Mouse (Mus musculus): ENCODE results near the gene Slc44a5.

Gene Slc44a5

DNA sequence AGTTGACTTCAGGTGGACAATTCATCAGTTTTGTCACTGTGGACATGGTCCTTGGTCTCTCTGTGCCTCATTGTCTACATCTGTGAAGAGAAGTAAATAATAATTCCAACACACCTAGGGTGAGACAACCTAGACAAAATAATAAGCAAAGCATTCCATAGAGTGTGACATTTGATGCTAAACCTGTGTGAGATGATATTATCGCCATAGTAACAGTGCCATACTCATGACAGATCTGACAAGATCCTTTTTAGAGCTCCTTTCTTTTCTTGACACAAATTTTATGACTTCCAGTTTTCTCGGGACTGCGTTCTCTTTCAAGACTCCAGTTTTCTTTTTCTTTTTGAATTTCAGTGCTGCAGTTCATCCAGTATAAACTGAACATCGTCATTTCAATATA is 192.6 kb downstream of the Slc44a5 start:
- ATAC-seq (ENCODE audit: low TSS enrichment): no peak

DNA sequence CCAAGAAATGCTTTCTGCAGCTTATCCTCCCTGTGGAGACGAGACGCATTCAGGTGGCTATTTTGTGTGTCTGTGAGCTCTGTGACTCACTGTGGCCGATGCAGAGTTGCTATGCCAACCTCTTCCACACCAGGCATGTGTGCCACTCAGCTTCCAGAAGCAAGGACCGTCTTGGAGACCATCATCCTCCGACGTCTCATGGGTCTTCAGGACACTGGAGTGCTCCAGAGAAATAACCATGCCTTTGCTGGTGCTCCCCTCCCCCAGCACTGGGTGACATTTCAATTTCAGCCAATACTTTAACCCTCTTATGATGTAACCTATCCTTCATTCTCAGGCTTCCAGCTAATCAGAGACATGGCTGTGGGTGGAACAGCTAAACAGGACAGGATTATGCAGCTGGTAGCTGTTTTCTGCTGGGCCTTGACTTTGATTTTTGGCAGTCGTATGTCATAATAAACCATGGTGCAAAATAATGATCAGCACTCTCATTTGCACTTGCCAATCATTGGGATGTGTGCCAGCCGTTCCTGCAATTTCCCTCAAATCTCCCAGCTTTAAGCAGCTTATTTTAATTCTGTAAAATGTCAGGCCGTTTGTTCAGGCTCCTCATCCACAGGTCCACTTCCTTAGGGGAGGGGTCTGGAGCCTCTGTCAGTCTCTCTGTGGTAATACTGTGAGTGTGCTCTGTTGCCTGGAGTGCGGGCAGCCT is 198.8 kb downstream of the Slc44a5 start:
- ATAC-seq (ENCODE audit: low TSS enrichment): peak; percentile 93

- no peak for ATAC-seq (ENCODE audit: low TSS enrichment)
Observed at GRCm38 (mm10) chr3:154172593-154172965, 199.3 kb downstream of the Slc44a5 start.

GRCm38 (mm10) chr3:154173556-154173955 is 200.3 kb downstream of the Slc44a5 start:
- ATAC-seq (ENCODE audit: low TSS enrichment): no peak

GRCm38 (mm10) chr3:154174031-154174430 is 200.8 kb downstream of the Slc44a5 start:
- no peak for ATAC-seq (ENCODE audit: low TSS enrichment)

- no peak for ATAC-seq (ENCODE audit: low TSS enrichment)
Observed at GRCm38 (mm10) chr3:154174766-154175165, 201.5 kb downstream of the Slc44a5 start.

DNA sequence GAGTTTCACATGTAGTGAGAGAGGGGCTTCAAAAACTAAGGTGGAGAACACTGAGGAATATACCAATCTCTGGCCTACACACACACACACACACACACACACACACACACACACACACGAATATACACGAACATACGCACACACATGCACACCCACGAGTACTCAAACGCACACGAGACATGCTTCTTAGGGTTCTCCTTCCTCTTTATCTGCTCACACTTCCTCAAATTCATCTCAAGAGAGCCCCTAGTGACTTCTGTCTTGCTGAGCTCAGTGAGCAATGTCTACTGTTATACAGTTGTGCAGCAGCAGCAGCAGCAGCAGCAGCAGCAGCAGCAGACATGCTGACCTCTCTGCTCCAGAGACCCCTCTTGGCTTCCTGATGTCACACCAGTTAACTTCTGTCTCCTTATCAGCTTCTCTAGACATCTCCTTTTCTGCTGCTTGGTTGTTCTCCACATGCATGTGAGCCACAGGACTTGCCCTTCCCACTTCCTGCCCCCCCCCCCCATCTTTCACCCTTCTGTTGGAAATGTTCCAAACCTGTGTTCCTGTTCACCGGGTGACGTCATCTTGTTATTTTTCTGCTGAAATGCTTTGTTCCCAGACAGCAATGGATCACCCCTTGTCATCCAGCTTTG is 204.5 kb downstream of the Slc44a5 start:
- ATAC-seq (ENCODE audit: low TSS enrichment): no peak

GRCm38 (mm10) chr3:154179423-154179920 is 206.2 kb downstream of the Slc44a5 start:
- ATAC-seq (ENCODE audit: low TSS enrichment): no peak

DNA sequence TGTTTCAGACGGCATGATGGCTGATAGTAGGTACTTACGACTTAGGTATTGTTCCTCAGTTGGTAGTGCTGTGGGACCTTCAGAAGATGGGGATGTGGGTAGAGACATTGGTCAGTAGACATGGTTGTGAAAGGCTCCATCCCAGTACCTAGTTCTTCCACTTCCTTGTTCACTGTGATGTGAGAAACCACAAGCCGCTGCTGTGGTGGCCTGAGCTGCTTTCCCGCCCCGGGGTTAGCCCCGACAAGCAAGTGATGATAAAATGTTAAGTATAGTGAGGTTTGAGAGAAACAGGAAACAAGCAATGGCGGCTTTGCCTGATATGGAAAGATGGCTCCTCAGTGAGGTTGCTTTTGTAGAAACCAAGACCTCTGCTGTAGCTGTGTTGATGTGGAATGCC is 209.8 kb downstream of the Slc44a5 start:
- ATAC-seq (ENCODE audit: low TSS enrichment): no peak

- ATAC-seq (ENCODE audit: low TSS enrichment): peak; percentile 47
Observed at GRCm38 (mm10) chr3:154183957-154184356, 210.7 kb downstream of the Slc44a5 start.

GRCm38 (mm10) chr3:154188668-154189067 is 215.4 kb downstream of the Slc44a5 start:
- peak; percentile 36; the same call in 1 of the 2 replicates for ATAC-seq (ENCODE audit: low TSS enrichment)

- ATAC-seq (ENCODE audit: low TSS enrichment): no peak
Observed at GRCm38 (mm10) chr3:154192328-154193030, 219.2 kb downstream of the Slc44a5 start.

DNA sequence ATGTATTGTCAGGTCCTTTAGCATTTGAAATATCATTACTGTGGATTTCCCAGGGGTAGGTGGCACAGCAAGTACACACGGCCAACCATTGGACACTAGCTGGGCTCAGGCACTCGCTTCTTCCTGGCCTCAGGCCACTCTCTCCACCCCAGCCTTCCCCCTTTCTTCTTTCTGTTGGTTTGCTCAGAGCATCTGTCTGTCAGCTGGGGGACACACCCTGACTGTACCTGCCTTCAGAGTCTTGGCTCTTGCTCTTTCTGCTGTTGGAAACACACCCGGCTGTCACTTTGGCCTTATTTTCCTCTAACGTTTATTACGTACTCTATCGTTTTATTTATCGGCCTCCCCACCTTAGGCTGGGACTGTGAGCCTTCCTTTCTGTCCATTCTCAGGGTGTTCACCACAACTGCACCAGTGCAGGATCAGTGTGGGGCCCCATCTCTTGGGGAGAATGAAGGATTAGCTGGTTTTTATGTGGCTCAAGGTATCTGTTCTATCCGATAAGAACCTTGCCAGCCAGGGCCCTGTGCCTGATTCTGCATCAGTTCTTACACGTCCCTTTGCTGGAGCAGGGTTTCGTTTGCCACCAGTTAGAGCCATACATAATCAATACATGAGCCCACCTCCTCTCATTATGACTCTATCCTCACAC is 220.1 kb downstream of the Slc44a5 start:
- ATAC-seq (ENCODE audit: low TSS enrichment): no peak

DNA sequence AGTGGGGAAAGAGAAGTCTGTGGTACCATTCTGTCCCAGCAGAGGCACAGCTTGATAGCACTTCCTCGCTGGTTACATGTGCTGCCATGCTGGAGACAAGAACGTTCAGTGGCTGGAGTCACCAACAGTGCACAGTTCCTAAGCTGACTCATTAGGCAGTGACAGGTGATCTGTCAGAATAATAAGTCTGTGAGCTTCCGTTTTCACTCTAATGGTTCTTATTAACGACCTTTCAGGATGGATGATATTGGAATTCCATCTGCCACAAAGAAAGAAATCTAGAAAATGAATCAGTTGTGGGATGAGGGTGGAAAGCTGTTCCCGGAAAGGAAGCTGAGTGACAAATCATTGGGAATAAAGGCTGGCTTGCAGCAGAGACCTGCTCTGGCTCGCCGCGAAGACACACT is 227.2 kb downstream of the Slc44a5 start:
- ATAC-seq (ENCODE audit: low TSS enrichment): no peak

DNA sequence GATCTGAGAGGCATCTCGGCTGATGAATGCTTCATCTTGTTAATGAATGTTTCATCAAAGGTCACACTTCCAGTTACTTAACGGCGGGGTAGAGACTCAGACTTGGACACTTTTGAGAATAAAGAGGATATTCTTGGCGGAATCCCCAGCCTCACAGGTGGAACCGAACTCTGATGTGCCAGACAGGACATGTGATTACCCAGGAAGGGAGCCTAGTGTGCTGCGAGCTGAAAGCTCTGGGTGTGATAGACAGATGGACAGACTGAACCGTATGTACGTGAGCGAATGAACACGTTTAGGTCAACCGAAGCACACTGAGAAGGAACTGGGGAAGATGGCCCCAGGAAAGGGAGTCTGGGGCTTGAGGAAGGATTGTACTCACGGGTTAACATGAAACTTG is 228.6 kb downstream of the Slc44a5 start:
- no peak for ATAC-seq (ENCODE audit: low TSS enrichment)

DNA sequence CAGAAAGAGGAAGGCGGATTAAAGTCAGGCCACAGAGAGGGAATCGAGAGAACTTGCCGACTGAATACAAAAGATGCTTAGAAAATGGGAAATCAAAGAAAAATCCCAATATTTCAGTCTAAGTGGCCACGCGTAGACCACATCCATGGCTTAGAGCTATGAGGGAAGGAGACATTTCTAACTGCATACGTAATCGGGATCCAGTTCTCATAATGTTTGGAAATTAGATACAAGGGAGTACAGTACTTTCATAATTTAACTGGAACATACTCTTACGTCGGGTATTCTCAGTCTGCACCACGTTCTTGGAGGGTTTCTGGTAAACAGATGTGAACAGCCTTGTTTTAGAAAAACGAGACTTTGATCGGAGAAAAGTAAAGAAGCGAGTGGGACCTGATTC is 229.1 kb downstream of the Slc44a5 start:
- no peak for ATAC-seq (ENCODE audit: low TSS enrichment)

GRCm38 (mm10) chr3:154208479-154208878 is 235.2 kb downstream of the Slc44a5 start:
- ATAC-seq (ENCODE audit: low TSS enrichment): no peak

DNA sequence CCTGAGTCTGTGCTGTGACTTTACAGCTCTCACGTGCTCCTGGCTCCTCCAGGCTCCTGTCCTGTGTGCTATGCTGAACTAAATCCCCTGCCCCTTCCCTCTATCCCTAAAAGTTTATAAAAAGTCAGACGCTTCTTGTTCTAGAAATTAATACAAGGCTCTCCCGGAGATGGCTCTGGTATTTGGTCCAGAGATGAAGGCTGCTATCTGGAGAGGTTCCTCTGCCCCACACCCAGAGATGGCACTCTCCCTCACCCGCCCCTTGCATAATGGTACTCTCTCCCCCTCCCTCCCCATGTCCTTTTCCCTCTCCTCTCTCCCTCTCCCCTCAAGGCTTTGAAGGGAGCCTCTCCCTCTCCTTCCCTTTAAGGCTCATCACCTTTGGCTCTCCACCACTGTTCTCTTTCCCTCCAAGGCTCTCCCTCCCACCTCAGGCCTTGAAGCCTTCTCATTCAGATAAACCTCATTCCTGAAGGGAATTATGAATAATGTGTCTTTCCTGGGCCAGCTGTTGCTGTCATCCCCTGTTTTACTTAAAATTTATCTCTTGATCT is 236.0 kb downstream of the Slc44a5 start:
- no peak for ATAC-seq (ENCODE audit: low TSS enrichment)

- ATAC-seq (ENCODE audit: low TSS enrichment): no peak
Observed at GRCm38 (mm10) chr3:154209776-154210430, 236.7 kb downstream of the Slc44a5 start.

- ATAC-seq (ENCODE audit: low TSS enrichment): no peak
Observed at GRCm38 (mm10) chr3:154210431-154211055, 237.3 kb downstream of the Slc44a5 start.

DNA sequence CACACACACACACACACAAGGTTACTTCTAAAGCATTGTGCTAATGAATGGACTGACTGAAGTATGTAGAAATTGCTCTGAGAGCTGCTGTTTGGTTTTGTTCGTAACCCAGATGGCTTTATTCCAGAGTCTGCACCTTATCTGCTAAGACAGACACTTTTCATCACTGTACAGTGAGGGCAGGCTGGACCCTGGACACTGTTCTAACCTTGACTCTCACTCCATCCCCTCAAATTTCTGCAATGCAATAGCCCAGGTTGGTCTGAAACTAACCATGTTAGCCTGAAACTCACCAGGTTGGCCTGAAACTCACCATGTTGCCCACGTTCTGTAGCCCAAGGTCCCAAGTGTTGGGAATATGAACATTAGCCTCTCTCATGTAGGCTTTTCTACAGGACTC is 239.3 kb downstream of the Slc44a5 start:
- no peak for ATAC-seq (ENCODE audit: low TSS enrichment)
